Comparison of ENCODE assay signal across 8 mouse cellular contexts in genomic region chr6:122308136-122308504, GRCm38 (mm10). TPM values are rescaled to one million over a fixed set of nuclear protein-coding genes. Genes with fewer than 3 reads are reported as not detected.
DNase-seq lines count a peak whose midpoint lies in the region; ATAC-seq lines count a peak whose summit lies in the region.
"Had no signal": no experiment of that assay in that cellular context is flagged by ENCODE, and none has a peak within 500 bp of the region (broad histone marks: within the 10 kb centered on the region; RNA-seq: fewer than 3 reads in every experiment).

No protein-coding gene starts in this region.

- no peaks in the 10 kb centered on the region for H3K27me3 ChIP-seq in lung, embryonic 16.5 days (ENCODE audit: control insufficient read depth, insufficient read depth, low read depth, low read length)
- H3K27me3 ChIP-seq in forebrain, embryonic 15.5 days = no peaks in the 10 kb centered on the region
- no peaks in the 10 kb centered on the region for H3K27me3 ChIP-seq in limb, embryonic 11.5 days (ENCODE audit: control insufficient read depth, insufficient read depth, low read length)
- no peaks in the 10 kb centered on the region for H3K27me3 ChIP-seq in neural tube, embryonic 12.5 days (replicated peaks)

- 58% methylated on average over 6 of the region's 6 CpGs for WGBS in lung, embryonic 16.5 days
- 62% methylated on average over 6 of the region's 6 CpGs for WGBS in forebrain, embryonic 15.5 days
- 68% methylated on average over 6 of the region's 6 CpGs for WGBS in limb, embryonic 11.5 days
- WGBS in neural tube, embryonic 12.5 days = 67% methylated on average over 6 of the region's 6 CpGs

- peak overlapping the region; percentile 35 for H3K4me2 ChIP-seq in lung, embryonic 16.5 days (ENCODE audit: low read depth, low read length)
- H3K4me2 ChIP-seq in forebrain, embryonic 15.5 days (replicated peaks) = peak overlapping the region; percentile 14; the same call in 1 of the 2 replicates
- H3K4me2 ChIP-seq in limb, embryonic 11.5 days (ENCODE audit: low read depth, severe bottlenecking) = no peak overlapping the region
- H3K4me2 ChIP-seq in neural tube, embryonic 12.5 days (replicated peaks) = peak overlapping the region; percentile 76

- no peak for DNase-seq in lung, adult 18-20 months
- DNase-seq in limb, embryonic 11.5 days (ENCODE audit: low spot score) = no peak
- no peak for DNase-seq in c-Kit-positive CD71-positive TER-119-positive erythroid progenitor cells, embryonic 14.5 days (ENCODE audit: low spot score)
- no peak for DNase-seq in gastrocnemius, adult 18-20 months (ENCODE audit: low spot score)

- H3K9me3 ChIP-seq in lung, embryonic 16.5 days (ENCODE audit: control insufficient read depth, low read length) = no peaks in the 10 kb centered on the region
- H3K9me3 ChIP-seq in forebrain, embryonic 15.5 days = no peaks in the 10 kb centered on the region
- H3K9me3 ChIP-seq in limb, embryonic 11.5 days (ENCODE audit: control insufficient read depth, low read length) = no peaks in the 10 kb centered on the region
- H3K9me3 ChIP-seq in neural tube, embryonic 12.5 days = no peaks in the 10 kb centered on the region

- no peak; the same call in 1 of the 2 replicates for ATAC-seq in lung, embryonic 16.5 days (ENCODE audit: low read depth)
- ATAC-seq in forebrain, embryonic 15.5 days (replicated peaks) = no peak; the same call in 1 of the 2 replicates
- peak; percentile 36 for ATAC-seq in limb, embryonic 11.5 days (ENCODE audit: insufficient number of reproducible peaks, low FRiP score, low TSS enrichment, low read depth)
- peak; percentile 49 for ATAC-seq in neural tube, embryonic 12.5 days (ENCODE audit: low FRiP score, low read depth)

- no peak overlapping the region for H3K9ac ChIP-seq in lung, embryonic 16.5 days (ENCODE audit: low read length)
- H3K9ac ChIP-seq in forebrain, embryonic 15.5 days (replicated peaks) = no peak overlapping the region
- no peak overlapping the region for H3K9ac ChIP-seq in limb, embryonic 11.5 days (ENCODE audit: low read length)
- no peak overlapping the region for H3K9ac ChIP-seq in neural tube, embryonic 12.5 days

- peak overlapping the region; percentile 90 for H3K4me3 ChIP-seq in lung, embryonic 16.5 days (ENCODE audit: low read length)
- H3K4me3 ChIP-seq in forebrain, embryonic 15.5 days = peak overlapping the region; percentile 74
- H3K4me3 ChIP-seq in limb, embryonic 11.5 days (ENCODE audit: low read depth, low read length) = no peak overlapping the region
- H3K4me3 ChIP-seq in neural tube, embryonic 12.5 days = peak overlapping the region; percentile 79

- H3K36me3 ChIP-seq in lung, embryonic 16.5 days (ENCODE audit: control insufficient read depth, insufficient read depth, low read length) = no peaks in the 10 kb centered on the region
- H3K36me3 ChIP-seq in forebrain, embryonic 15.5 days = peaks cover 10% of the 10 kb centered on the region; the same call in 1 of the 2 replicates
- H3K36me3 ChIP-seq in limb, embryonic 11.5 days (ENCODE audit: control insufficient read depth, insufficient read depth, low read length) = no peaks in the 10 kb centered on the region
- peaks cover 8% of the 10 kb centered on the region; the same call in 1 of the 2 replicates for H3K36me3 ChIP-seq in neural tube, embryonic 12.5 days

- no peak overlapping the region for H3K27ac ChIP-seq in lung, embryonic 16.5 days (ENCODE audit: low read length)
- peak overlapping the region; percentile 33; the same call in 1 of the 2 replicates for H3K27ac ChIP-seq in forebrain, embryonic 15.5 days (replicated peaks)
- H3K27ac ChIP-seq in limb, embryonic 11.5 days (replicated peaks; ENCODE audit: low read depth, low read length) = no peak overlapping the region
- H3K27ac ChIP-seq in neural tube, embryonic 12.5 days = no peak overlapping the region

- peaks cover 15% of the 10 kb centered on the region for H3K4me1 ChIP-seq in lung, embryonic 16.5 days (replicated peaks; ENCODE audit: control insufficient read depth, insufficient read depth, low read length)
- peaks cover 26% of the 10 kb centered on the region for H3K4me1 ChIP-seq in forebrain, embryonic 15.5 days
- H3K4me1 ChIP-seq in limb, embryonic 11.5 days (ENCODE audit: control insufficient read depth, insufficient read depth, low read length) = peaks cover 15% of the 10 kb centered on the region
- H3K4me1 ChIP-seq in neural tube, embryonic 12.5 days = peaks cover 16% of the 10 kb centered on the region

RNA-seq across cellular contexts. Expression of gene M6pr, which starts 0.4 kb away (rescaled TPM):
- polyA plus RNA-seq in lung, embryonic 16.5 days (2015; fragmentation: Nextera tagmentation; extraction: Ambion mirVana) = 123 and 126 TPM in 2 replicates
- polyA plus RNA-seq in forebrain, embryonic 15.5 days (2015; fragmentation: Nextera tagmentation; extraction: Ambion mirVana) = 55.1 and 55.8 TPM in 2 replicates
- 82.0 and 85.4 TPM in 2 replicates for polyA plus RNA-seq in limb, embryonic 11.5 days (2014; fragmentation: Nextera tagmentation; extraction: Ambion mirVana)
- polyA plus RNA-seq in neural tube, embryonic 12.5 days (2016; fragmentation: Nextera tagmentation; extraction: Ambion mirVana) = 67.9 and 73.6 TPM in 2 replicates
- 10 to 100 TPM; 21.5 to 23.1 TPM for total RNA-seq in gastrocnemius, adult 18-20 months (2021)

RNA-seq across cellular contexts. Expression of gene Klrg1, which starts 25.4 kb away (rescaled TPM):
- polyA plus RNA-seq in lung, embryonic 16.5 days (2015; fragmentation: Nextera tagmentation; extraction: Ambion mirVana) = not detected in 2 replicates
- 0.42 and 0.43 TPM in 2 replicates for polyA plus RNA-seq in forebrain, embryonic 15.5 days (2015; fragmentation: Nextera tagmentation; extraction: Ambion mirVana)
- polyA plus RNA-seq in limb, embryonic 11.5 days (2014; fragmentation: Nextera tagmentation; extraction: Ambion mirVana) = 0.20 TPM in 1 of 2 replicates, not detected in the other
- polyA plus RNA-seq in neural tube, embryonic 12.5 days (2016; fragmentation: Nextera tagmentation; extraction: Ambion mirVana) = 0.27 TPM in 1 of 2 replicates, not detected in the other
- not detected for total RNA-seq in gastrocnemius, adult 18-20 months (2021)
- total RNA-seq: granulocyte monocyte progenitor cell, adult 5-6 weeks had no signal

RNA-seq across cellular contexts. Expression of gene Phc1, which starts 32.2 kb away (rescaled TPM):
- 12.9 and 15.4 TPM in 2 replicates for polyA plus RNA-seq in lung, embryonic 16.5 days (2015; fragmentation: Nextera tagmentation; extraction: Ambion mirVana)
- polyA plus RNA-seq in forebrain, embryonic 15.5 days (2015; fragmentation: Nextera tagmentation; extraction: Ambion mirVana) = 34.2 and 36.1 TPM in 2 replicates
- polyA plus RNA-seq in limb, embryonic 11.5 days (2014; fragmentation: Nextera tagmentation; extraction: Ambion mirVana) = 36.9 and 37.2 TPM in 2 replicates
- polyA plus RNA-seq in neural tube, embryonic 12.5 days (2016; fragmentation: Nextera tagmentation; extraction: Ambion mirVana) = 31.0 and 35.6 TPM in 2 replicates
- total RNA-seq in gastrocnemius, adult 18-20 months (2021) = 10 to 100 TPM; 27.3 to 34.0 TPM

Comparison
In these comparisons a context has a peak if more than half of its experiments do, and no peak if none do; other contexts are left out.
1. ATAC-seq: peak in limb, embryonic 11.5 days (single experiment) and neural tube, embryonic 12.5 days (single experiment); none in lung, embryonic 16.5 days (single experiment) and forebrain, embryonic 15.5 days (single experiment).